Mouse (Mus musculus): ENCODE measurements around the gene Tmc8.

- TF ChIP-seq FLI1 (IDR thresholded peaks at IDR 0.05; ENCODE audit: low read length) (no peak), GATA1 (IDR thresholded peaks at IDR 0.05; ENCODE audit: borderline replicate concordance, low read length) (no peak)
These were observed 3.8 kb upstream of the Tmc8 start for GRCm38 (mm10) chr11:117778031-117778430.

Measured in megakaryocyte, embryonic 14.5 days (primary cell).